Mouse (Mus musculus) ES-Bruce4 (cell line): ENCODE data around the gene Ush2a.

Experiments used
- EP300 ChIP-seq: IDR thresholded peaks from 2 replicates; pipeline ENCODE4 v1.6.1; 2011; ENCODE audit warnings: low read depth, low read length; ENCODE audit not compliant: insufficient read depth
- POLR2A ChIP-seq: IDR thresholded peaks from one replicate; pipeline ENCODE4 v1.8.1; 2011; ENCODE audit warnings: low read length; ENCODE audit not compliant: insufficient read depth

DNA sequence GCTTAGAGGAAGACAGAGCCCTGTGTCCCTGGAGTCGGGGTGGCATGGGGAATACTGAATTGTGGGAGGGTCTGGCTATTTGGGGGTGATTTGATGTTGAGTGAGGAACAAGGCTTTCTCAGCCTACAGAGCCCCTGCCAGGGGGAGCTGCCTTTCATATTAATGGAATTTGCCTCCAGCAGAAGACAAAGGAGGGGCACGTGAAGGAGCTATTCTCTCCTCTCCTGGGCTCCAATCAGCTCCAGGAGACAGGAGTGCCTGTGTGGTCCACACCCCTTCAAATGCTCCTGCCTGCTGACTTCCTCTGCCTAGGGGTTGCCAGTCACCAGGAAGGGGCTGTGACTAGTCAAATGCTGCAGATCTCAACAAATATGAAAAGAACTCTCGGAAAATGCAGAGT is 398.5 kb downstream of the Ush2a start:
- TF ChIP-seq POLR2A (no peak), EP300 (peak; percentile 73; the same call in 1 of the 2 replicates)
